Mouse (Mus musculus): ENCODE measurements around the gene Cryz.

The Cryz gene

DNA sequence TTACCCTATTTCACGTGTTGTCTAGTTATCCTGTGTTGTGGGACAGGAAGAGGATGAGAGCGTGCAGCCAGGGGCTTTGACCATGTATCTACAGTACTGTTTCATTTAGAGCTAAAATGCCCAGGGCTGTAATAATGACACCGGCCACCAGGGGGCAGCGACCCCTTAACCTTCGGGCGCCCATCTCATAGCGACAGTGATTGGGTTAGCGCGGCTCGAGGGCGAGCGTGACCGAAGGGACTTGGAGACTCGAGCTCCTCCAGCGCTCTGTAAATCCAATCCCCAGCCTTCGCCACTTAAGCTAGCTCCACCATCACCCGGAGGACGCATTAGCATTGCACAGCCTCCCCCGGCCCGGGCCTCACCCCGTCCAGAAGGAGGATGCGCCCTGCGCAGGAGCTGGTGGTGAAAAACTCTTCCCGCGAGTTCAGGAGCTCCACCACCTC, at the start of gene Cryz:
Gene Cryz (plus strand): TSS at position 224 of the 446 bp plus-strand sequence.
- DNase-seq = peak; percentile 95

DNA sequence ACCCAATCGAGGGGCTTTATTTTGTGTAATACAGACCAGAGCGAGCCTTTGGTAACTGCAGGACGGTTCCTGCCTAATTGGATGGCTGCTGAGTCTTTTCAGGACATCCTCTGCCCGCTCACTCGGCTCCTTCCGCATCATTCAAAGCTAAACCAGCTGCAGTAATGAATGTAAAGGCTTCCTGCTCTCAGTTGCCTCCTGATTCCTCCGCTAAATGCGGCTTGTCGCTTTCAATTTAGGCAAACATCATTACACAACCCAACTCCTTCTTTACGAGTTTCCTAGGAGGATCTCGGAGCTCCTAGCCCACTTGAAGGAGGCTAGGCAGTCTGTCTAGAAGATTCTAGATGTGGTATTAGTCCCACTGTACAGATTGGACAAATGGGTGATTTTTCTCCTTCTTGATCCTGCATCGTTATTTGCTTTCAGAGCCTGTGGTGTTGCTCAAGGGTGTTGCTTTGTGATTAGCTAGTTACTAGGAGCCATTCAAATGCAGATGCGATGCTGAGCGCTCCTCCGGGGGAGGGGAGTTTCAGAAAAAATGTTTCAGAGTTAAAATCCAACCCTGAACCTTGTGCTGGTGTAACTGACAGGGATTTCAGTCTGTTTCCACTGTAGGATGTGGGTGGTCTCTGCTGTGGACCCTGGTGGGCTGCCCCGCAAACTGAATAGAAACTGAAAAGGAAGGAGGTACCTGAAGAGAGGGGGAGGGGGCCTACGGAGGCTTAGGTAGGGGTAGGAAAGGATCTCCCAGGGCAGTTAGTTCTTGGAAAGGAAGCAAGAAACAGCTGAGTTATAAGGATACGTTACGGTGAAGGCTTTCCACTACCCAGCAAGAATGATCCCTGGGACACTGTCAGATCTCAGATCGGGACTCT, 48.7 kb upstream of the Cryz start:
- DNase-seq = no peak

DNA sequence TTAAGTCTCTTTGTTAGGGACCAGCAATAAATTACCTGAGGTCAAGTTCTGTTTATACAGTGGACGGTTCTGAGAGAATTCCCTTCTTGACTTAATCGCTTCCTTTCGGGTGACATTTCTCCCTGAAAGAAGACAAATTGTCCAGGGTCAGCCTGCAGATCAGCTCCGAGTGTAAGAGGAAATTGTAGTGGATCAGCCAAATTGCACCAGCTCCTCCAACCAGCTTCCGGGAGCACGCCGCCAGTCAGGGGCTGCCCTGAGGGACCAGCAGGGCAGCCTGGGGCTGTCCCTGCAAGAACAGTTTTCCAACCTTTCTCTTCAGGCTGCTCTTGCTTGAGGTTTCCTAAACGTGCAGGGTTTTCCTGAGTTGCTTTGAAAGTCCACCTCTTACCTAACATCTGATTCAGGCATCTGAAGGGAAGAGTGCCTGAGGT, 47.6 kb upstream of the Cryz start:
- DNase-seq = no peak

DNA sequence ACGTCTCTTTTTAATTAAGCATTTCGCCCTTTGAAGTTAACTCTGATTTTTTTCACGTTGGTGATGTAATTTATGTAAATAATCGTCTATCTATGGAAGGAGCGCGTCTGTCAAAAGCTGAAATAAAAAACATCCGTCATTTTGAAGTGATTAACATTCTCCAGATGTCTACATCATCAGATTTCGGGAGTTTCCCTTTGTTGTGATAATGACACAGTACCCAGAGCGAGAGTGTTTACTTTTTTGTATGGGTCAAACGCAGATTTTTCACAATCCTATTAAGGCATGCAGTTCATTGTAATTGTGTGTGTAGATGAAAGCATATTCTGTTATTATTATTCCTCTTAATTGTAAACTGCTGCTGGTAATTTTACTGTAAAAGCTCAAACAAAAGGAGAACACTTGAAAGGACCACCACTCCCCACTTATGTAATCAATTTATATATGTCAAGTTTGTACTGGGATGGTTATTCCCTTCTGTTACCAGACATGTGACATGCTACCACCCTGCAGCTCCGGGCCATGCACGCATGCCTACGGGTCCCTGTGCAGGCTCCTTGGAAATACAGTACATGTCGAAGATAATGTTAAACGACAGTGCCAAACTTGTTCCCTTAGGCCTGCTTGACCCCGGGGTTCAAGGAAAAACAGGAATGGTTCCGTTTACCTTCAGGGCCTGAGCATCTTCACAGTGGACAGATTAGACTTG, 46.0 kb upstream of the Cryz start:
- DNase-seq = no peak

DNA sequence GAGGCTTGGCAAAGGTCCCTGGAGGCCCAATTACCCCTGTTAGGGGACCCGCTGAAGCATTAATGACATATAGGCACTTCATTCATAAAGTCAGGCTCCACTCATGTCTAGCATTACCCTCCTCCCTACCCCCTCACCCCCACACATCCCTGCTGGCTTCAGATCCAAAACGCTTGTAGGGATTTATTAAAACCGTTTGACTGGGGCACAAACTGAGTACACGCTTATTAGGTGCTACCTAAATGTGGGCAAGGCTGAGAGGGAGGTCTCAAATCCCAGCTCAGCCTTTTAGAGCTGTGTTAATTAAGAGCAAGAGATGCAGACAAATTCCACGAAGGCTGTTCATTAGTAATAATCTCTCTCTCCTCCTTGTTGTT, 45.5 kb upstream of the Cryz start:
- no peak for DNase-seq

DNA sequence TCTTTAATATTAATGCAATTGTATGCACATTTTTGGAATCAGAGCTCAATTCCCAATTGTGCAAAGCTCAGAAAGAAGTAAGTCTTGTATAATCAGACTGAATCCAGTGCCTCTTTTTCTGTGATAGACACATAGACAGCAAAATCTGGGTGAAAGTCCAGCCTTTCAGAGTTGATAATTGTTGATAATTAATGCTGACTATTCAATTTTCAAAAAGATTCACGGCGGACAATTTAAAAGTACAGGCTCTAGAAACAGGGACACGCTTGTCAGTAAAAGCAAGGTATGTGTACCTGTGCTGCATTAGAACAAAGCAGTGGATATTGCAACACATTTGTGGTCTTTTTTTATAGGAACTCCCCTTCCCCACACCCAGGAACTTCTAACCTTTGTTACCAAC, 34.3 kb upstream of the Cryz start:
- no peak for DNase-seq

DNA sequence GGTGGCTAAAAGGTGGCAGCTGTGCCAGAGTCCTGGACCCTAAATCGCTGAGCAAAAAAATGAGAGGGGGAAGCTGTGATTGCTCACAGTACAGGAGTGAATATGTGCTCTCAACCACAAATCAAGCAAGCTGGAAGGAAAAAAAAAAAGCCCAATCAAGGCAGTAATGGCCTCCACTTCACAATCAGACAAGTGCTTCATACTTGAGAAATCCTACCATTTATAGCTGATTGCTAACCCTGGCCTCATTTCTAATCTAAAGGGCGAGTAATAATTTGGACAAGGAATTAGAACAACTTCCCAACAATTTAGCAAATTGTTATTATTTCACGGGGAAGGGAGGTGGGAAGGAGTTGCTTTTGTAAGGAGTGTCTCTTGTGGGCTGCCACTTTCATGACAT, 31.1 kb upstream of the Cryz start:
- DNase-seq = no peak

DNA sequence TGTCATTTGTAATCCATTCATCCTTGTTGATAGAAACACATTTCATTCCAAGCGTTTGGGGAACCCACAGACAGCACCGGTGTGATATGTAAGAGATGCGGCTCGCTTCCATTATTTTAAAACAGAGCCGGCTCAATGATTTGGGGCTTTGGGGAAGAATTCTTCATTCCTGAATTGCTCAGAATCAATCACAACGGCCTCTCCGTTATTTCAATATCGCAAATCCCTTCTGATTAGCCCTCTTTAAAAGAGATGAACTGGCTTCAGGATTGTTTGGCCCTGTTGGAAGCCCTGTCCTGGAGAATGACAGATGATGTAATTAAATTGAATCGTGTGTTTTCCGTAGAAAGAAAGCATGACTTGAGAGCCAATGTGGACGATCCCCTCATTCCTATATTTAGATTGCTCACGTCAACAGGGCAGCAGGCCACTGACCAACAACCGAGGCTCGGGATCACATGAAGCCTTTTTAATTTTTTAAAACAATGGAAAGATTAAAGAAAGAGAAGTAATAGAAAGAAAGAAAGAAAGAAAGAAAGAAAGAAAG, 26.4 kb upstream of the Cryz start:
- no peak for DNase-seq

DNA sequence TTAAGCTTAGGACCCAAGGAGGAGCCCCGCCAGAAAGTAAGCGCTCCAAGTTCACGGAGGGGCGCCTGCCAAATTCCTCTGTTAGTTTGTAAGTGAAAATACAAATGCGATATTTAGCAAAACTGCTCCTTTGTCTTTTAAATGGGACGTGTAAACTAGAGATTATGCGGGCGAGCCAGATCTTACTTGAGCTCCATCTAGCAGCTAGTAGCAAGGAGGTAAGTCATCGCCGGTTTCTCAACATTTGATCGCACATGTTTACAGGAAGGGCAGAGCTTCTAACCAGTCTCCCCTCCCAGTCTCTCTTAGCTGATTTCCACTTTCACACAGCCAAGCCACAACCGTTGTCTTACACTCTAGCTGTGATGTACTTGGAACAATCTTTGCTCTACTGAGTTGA, 25.7 kb upstream of the Cryz start:
- no peak for DNase-seq

DNA sequence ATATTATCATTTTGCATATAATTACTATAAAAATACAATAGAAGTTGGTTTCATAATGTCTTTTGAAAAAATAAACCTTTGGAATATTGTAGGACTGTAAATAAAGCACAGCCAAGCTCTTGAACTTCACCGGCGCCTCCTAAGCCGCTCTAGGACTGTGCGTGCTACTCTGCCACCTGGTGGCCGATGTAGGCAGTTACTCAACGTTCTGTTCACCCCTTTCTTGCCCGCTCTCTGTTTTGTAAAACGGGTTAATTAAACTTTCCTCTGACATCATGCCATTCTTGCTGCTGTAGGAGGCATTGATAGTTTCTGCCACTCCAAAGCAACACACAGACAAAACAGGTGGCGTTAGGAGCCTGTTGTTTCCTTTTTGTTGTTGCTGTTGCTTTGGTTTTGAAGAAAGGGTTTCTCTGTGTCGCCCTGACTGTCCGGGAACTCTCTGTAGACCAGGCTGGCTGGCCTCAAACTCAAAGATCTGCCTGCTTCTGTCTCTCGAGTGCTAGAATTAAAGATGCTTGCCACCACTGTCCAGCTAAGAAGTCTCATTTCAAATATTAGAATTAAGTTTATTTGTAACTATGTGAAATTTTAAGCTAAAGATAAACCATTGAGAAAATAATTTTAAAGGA, 24.1 kb upstream of the Cryz start:
- peak; percentile 86 for DNase-seq

DNA sequence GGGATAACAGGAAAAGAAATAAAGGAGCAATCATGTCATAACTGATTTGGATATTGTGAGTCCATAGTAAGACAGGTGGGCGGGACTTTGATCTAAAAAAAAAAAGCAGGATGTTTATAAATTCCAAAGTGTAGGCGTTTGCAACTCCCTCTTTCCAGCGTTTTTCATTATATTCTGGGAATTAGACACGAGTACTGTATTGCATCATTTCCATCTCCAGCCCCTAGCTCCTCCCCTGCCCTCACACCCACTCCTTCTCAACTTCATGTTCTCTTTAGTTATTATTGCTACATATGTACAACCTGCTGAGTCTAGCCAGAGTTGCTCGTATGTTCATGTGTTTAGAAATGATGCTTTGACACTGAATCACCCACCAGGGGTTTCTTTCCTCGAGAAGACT, 22.8 kb upstream of the Cryz start:
- no peak for DNase-seq

DNA sequence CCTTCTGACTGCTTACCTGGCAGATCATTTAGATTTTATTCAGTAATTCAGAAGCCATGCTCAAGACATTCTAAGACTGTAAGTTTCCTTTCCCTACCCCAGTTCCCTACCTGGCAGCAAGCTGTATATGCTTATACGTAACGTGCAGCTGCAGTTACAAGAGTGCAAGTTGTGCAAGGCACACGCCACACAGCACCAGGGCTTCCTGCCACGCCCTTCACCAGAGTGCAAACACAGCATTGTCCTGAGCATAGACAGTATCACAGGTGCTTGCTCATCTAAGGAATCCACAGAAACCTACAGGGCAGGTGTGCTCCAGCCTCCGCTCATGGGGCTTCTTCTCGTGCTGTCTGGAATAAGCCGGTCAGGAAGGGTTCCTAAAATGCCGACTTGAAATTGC, 18.6 kb upstream of the Cryz start:
- DNase-seq = no peak

DNA sequence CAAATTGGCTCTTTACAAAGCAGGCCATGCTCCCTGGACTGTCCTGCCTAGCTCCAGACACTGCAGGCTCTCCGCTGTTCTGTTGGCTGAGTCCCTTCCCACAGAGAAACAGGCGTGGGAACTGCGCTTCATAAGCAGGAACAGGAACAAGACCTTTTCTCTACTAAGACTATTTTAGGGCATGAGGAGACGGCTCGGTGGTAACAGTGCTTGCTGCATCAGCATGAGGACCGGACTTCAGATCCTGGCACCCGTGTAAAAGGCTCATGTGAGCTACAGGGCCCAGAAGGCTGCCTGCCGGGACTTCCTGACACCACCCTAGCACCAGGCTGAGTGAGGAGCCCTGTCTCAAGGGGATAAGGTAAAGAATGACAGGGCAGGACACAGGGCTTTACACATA, 12.2 kb upstream of the Cryz start:
- DNase-seq = peak; percentile 21

DNA sequence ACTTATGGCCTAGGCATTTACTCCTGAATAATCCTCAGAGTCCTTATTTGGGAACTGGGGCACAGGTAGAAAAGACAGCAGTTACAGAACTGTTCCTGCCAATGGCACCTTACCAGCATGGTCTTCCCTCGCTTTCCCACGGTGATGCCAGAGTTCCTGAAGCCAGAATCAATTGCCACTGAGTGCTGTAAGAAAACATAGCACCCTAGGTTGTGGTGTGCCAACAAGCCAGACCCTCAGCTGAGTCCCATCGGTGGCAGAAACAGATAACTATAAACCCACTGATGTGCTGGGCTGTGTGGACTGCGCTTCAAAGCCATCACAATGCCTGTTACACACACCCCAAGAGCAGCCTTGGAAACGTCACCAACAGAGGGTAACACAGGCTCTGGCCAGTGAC, 5.5 kb upstream of the Cryz start:
- no peak for DNase-seq

DNA sequence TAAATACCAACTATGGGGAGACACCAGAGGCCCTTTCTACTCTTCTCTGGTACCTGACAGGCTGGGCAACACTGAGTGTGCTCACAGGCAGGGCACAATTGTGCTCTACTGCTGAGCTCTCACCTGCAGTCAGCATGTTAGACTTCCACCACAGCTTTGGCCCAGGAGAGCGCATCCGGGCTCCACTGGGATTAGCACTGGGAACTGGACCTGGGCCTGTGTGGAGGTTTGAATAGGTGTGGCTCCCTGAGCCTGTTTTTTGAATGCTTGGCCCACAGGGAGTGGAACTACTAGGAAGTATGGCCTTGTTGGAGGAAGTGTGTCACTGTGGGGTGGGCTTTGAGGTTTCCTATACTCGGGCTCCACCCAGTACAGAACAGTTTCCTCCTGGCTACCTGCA, 4.9 kb upstream of the Cryz start:
- DNase-seq = no peak

DNA sequence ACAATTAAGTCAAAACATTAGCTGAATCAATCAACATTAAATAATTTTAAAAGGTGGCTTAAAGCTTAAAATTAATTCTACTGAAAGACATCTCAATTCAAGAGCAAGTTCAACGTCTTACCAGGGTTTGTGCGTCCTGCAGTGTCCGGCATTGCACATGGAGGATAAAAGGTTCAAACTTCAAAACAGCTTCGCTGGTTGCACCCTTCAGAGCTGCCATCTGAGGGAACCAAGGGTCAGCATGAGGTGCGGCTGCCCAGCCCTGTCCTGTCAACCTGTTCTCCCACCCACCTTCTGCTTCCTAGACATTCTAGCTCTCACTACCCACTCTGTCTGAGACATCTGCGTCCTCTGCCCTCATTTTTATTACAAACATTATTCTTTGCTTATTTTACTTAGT, 2.9 kb upstream of the Cryz start:
- no peak for DNase-seq

DNA sequence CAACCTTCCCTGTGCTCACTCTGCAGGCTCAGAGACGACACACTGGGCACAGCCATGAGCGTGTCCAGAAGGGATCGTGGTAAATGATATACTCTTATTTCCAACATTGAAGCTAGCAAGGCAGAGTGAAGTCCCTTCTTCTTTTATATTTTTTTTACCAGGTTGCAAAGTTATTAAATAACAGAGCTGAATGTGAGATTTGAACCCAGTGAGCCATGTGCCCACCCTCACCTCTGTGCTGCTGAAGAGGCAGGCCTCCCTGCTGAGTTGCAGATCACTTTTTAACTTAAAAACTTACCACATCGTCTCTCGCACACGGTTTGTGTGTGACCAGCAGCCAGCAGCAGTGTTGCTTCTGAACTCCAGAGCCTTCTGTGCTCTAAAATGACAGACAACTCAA, 2.4 kb upstream of the Cryz start:
- DNase-seq = peak; percentile 41

DNA sequence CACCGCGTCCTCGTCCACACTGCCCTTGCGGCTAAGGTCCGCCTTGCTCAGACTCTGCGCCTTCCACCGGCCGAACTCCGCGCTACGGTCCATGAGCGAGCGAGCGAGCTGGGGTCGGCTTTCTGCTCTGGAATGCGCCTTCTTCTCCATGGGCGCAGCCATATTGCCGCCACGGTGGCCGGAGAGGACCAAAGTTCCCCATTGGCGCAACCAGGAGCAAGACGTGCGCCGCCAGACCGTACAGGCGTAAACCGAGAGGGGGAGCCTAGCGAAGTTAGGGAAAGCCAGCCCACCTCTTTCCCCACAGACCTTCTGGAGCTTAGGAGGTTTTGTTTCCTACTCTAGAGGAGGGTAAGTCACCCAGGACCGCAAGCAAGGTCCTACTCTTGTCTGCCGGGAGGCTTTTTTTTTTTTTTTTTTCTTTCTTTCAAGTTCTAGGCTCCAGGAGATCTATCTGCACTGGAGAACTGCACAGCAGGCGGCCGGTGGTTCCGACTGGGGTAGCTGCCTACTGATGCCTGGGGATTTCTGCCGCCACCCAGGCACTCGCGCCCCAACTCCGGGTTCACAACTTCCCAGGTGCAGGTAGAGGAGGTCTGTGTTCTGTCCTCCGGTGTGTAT, 533 bp downstream of the Cryz start, which contains the start of gene Tyw3:
Gene Tyw3 (minus strand): TSS at position 171 of the 621 bp plus-strand sequence.
- peak; percentile 99 for DNase-seq

DNA sequence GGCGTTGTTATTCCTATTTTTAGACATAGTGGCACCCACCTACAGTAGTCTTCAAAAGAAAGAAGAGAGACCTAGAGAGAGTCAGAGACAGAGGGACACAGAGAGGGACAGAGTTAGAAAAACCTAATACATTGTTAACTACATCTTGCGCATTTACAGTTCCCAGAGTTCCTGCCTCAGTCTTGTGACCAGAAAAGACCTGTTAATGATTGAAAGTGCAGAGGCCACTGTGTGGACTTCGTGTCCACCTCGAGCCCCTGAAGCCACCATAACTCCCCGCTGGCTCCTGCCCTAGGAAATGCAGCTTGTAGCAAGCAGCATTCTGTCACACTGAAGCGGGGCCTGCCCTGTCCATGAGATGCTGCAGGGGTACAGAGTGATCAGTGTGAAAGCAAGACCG, 1.1 kb downstream of the Cryz start:
- peak; percentile 65 for DNase-seq

DNA sequence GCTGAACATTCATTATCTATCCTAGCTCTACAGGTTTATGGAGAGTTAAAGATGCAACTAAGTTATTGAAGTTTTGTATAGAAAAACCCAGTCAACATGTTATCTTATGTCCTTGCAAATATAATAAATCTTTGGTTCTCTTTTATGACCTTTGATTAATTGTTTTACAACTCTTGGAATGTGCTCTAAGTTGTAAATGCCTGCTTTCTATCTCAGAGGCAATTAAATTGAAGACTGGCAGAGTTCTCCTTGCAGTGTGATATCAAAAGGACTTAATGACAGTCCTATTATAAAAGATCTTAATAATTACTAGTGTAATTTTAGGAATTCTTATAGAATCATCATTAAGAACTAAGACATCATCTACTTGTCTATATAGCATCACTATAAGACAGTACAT, 5.6 kb downstream of the Cryz start:
- no peak for DNase-seq

DNA sequence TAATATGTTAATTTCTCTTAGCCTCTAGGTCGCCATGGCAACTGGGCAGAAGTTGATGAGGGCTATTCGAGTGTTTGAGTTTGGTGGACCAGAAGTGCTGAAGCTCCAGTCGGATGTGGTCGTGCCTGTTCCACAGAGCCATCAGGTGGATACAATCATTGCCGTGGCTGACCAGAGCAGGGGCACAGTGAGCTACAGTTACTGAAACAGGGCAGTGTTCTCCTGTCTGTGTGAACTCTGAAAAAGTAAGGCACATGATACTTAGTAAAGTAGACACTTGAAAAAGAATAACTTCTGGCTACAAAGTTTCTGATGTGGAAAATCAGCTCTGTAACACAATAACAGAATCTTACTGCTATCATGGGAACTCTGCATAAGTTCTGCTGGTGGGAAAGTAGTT, 8.4 kb downstream of the Cryz start:
- no peak for DNase-seq

DNA sequence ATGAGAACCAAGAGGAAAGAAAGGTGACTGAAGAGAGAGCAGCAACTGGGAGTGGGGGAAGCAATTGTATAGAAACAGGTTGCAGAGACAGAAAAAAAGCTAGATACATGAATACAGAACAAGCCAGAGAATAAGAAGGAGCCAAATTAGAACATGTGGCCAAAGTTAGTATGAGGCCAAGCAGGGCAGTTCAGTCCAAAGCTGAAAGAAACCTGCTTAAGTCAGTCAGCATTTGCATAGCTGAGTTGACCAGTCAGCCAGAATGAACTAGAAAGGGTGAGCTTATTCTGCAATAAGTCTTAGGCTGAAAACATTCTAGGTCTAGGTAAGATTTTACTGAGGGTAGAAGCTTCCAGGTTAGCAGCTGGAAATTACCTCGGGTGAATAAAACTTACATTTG, 11.4 kb downstream of the Cryz start:
- no peak for DNase-seq

DNA sequence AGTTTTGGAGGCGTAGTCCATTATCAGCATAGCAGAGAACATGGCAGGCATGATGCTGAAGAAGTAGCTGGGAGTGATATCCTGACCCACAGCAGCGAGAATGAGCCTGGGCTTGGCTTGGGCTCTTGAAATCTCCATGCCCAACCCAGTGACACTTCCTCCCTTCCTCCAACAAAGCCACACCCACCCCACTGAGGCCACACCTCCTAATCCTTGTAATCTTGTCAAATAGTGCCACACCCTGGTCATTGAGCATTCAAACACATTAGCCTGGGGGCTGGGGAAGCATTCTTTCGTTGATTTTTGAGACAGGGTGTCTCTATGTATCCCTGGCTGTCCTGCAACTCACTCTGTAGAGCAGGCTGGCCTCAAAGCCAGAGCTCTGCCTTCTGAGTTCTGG, 15.4 kb downstream of the Cryz start:
- no peak for DNase-seq
